Mouse (Mus musculus): ENCODE results near the gene Srd5a1. TPM values are rescaled to one million over a fixed set of nuclear protein-coding genes. Genes with fewer than 3 reads are reported as not detected.
"Not testable (repeated sequence)": the region's sequence is repeated elsewhere in the genome, so short reads cannot be mapped to it uniquely, and the experiment has no call there.

The Srd5a1 gene
- total RNA-seq, 4 experiments from 2014 or later: 8.2 to 24.0 (median 13.0) TPM

DNA sequence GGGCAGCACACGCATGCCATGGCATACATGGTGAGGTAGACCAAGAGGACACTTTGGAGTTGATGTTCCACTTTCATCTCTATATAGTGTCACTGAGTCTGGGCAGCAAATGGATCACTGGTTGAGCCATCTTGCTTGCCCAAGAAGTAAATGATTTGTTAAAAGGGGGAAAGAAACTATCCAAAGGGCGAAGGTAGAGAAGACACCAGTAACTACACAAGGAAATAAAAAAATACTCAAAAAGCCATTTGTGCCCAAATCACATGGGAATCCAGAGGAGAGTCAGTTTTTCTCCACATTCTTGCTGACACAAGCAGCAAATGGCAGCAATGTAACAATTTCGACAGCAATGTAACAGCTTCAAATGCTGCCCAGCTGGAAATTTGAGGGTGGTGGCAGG is 38.6 kb downstream of the Srd5a1 start:
- no peak for DNase-seq

DNA sequence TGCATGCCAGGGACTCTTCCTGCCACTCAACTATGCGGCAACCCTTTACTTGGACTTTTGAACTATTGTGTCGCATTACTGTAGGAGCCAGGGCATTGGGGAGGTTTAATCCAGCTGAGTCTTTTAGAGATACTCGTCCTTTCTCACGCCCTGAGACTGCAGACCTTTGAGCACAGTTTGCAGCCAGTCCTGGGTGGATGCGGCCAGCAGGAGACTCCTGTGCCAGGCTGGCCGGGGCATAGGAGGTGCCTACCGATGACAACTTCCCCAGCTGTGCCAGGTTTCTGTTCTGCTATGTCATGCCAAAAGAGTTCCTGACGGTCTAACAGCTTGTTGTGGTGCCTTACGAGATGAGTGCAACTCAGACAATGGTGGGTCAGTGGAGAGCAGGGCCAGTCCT is 42.0 kb downstream of the Srd5a1 start:
- no peak for DNase-seq

DNA sequence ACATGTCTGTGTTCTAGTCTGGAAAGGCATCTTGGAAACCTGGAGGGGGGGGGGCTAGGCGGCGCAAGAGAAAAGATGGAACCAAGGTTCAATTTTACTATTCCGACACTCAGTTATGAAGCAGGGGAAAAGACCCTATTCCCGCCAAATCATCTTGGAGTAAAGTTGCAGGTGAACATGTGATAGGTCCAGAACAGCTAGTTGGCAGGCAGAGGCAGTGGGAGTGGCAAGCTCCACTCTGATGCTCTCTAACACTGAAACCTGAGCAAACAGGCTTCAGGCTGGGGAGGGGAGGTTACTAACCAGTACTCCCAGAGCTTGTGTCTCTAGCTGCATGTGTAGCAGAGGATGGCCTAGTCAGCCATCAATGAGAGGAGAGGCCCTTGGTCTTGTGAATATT is 45.8 kb downstream of the Srd5a1 start:
- not testable (repeated sequence) for DNase-seq

DNA sequence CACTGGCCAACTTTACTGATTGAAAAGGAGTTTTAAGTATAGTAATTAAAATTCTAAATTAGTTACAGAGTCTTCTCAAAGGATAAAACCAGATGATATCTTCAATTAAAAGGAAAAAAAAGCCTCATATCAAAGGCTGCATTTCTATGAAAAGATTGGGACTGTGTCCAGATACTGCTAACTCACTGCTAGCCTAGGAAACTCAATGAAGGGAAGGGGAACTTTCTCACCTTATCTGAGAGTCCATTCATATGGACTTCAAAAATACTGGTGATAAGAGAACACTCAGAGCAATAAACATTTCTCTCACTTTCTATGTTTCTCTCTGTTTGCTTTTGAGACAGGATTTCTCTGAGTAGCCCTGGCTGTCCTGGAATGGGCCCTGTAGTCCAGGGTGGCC is 46.7 kb downstream of the Srd5a1 start:
- DNase-seq: no peak

- DNase-seq: no peak
Observed at GRCm38 (mm10) chr13:69563905-69564304, 47.3 kb downstream of the Srd5a1 start.

GRCm38 (mm10) chr13:69562654-69563574 is 48.3 kb downstream of the Srd5a1 start:
- no peak for DNase-seq

DNA sequence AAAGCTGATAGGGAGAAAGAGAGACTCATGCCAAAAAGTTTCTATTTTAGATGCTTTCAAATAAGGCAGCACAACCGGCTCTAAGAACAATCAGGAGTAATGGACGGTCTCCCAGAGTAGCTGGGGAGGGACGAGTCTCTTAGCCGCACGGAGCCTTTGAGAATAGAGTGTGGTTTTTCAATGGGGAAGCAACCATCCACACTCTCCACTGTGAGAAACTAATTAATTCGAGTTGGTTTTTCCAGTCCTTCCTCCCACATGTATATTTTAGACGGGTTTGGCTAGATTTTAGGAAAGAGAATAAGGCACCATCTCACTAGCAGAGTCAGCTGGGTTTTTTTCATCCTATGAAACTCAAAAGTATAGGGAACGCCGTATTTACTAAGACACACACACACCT is 49.2 kb downstream of the Srd5a1 start:
- DNase-seq: no peak

DNA sequence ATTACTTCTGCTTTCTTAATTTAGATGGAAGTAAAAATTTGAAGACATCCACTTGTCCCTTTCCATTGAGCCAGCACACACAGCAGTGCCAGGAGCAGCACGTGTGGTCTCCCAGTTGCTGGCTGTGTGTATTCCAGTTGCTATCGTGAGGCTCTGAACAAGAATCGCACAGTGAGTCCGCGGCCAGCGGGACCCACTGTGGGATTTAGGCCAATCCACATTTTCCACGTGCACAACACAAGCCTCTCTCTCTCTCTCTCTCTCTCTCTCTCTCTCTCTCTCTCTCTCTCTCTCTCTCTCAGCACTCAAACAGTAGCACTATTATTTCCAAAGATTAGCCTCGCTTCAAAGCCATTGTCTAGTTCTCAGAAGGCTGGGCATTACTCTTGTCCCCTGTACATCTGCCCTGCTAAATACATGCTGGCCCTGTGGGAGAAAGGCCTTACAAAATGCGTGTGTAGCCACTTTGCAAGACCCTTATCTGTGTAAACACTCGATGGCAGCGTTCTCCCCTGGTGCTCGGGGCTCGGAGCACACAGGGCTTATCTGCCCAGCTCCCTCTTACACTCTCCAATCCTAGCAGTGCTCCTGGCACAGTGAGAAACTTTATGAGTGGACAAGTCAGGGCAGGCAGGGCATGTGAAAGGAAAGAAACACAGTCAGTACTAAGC is 51.8 kb downstream of the Srd5a1 start:
- no peak for DNase-seq

GRCm38 (mm10) chr13:69558098-69558660 is 53.1 kb downstream of the Srd5a1 start:
- no peak for DNase-seq

DNA sequence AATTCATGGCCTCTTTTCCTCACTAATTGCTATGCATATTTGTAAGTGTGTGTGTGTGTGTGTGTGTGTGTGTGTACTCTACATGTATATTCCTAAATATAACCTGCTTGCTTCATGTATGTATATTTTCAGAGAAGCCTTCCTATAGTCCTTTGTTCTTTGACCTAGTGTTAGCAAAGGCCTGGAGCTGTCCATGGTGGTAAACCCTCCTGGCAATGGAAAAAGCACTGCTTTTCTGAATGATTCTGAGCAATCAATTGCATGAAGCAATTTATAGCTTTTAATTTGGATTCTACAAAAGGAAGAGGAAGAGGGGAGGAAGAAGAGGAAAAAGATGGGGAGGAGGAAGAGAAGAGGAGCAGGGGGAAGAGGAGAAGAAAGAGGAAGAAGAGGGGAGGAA is 54.5 kb downstream of the Srd5a1 start:
- no peak for DNase-seq

- no peak for DNase-seq
Observed at GRCm38 (mm10) chr13:69555957-69556482, 55.2 kb downstream of the Srd5a1 start.

DNA sequence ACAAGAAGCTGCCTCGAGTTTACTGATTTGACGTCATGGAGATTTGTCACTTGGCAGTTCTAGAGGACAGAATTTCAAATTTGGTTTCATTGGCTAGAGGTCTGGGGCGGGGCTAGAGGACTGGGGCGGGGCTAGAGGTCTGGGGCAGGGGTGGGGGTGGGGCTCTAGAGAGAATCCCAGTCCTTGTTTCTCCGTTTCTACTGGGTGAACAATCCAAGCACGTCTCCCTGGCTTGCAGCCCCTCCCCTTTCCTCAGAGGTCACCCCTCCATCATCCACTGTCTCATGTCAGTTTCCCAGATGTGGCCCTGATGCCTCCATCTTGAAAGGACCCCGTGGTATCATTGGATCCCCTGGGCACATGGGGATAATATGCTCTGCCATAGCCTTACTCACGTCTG is 56.2 kb downstream of the Srd5a1 start:
- no peak for DNase-seq

GRCm38 (mm10) chr13:69554255-69554654 is 57.0 kb downstream of the Srd5a1 start:
- no peak for DNase-seq

GRCm38 (mm10) chr13:69553024-69553423 is 58.2 kb downstream of the Srd5a1 start:
- no peak for DNase-seq

GRCm38 (mm10) chr13:69550831-69551230 is 60.4 kb downstream of the Srd5a1 start:
- DNase-seq: no peak

- no peak for DNase-seq
Observed at GRCm38 (mm10) chr13:69549980-69550379, 61.3 kb downstream of the Srd5a1 start.

GRCm38 (mm10) chr13:69547488-69548180 is 63.6 kb downstream of the Srd5a1 start:
- DNase-seq: no peak

DNA sequence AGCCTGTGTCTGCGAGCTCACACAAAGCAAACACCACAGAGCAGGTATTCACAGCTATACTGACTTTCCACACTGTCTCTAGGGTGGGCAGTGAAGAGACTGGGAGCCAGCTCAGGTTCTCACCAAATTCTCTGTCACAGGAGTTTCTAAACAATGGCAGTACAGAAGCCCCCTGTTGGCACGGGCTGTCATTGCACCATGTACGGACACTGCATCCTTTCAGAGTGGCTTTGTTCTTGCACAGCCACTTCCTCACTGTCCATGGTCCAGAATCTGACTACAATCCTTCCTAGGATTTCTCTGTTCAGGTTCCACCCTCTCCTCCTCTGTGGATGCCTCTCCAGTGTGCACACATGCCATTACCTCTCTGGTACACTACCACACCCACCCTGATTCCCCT is 66.2 kb downstream of the Srd5a1 start:
- DNase-seq: no peak

GRCm38 (mm10) chr13:69543595-69543994 is 67.6 kb downstream of the Srd5a1 start:
- no peak for DNase-seq

- DNase-seq: no peak
Observed at GRCm38 (mm10) chr13:69542571-69543352, 68.5 kb downstream of the Srd5a1 start.

- no peak for DNase-seq
Observed at GRCm38 (mm10) chr13:69541776-69542175, 69.5 kb downstream of the Srd5a1 start.

DNA sequence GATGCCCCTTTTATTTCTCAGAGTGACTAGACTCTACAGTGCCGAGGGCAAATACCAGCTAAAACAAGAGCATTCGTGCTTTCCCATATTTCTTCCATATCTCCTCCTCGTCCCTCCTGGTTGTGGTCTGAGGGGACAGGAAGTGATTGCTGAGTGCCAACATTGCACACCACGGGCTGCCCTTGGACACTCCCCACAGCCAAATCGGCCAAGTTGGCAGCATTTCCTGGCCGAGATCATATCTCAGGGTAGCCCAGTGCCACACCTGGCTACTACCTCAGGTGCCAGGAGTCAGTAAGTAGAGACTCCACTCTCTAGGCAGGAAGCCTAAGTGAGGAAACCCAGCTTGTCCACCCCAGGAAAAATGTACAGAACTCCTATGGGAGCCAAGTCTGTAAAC is 70.0 kb downstream of the Srd5a1 start:
- no peak for DNase-seq

Measured in adrenal gland, adult 8-10 months (tissue).